1 mouse cellular context compared by ENCODE assay signal in genomic region chrX:107039635-107040034, GRCm38 (mm10).
A peak's percentile ranks its signal among the peaks of the same experiment; 100 is the strongest.
TF ChIP-seq lines count a peak whose summit lies in the region.

No protein-coding gene starts in this region.

TF ChIP-seq in MEL, 35 proteins besides CTCF, POLR2A, EP300 and RAD21 (continued from another document):
- TF ChIP-seq SIN3A (IDR thresholded peaks at IDR 0.05; ENCODE audit: low read length) (no peak), NELFE (IDR thresholded peaks at IDR 0.05; ENCODE audit: low read depth, low read length) (no peak), MYC (IDR thresholded peaks at IDR 0.05; ENCODE audit: low read depth, low read length) (no peak), JUND (IDR thresholded peaks at IDR 0.05; ENCODE audit: low read depth, low read length) (no peak), ZC3H11A (IDR thresholded peaks at IDR 0.05; ENCODE audit: low read depth, low read length) (no peak), MXI1 (IDR thresholded peaks at IDR 0.05; ENCODE audit: low read depth, low read length) (no peak), CHD2 (IDR thresholded peaks at IDR 0.05; ENCODE audit: low read length) (no peak), ETS1 (IDR thresholded peaks at IDR 0.05; ENCODE audit: low read depth, low read length) (peak; percentile 67; the same call in 1 of the 2 replicates), MAZ (IDR thresholded peaks at IDR 0.05; ENCODE audit: low read depth, low read length) (no peak), USF2 (IDR thresholded peaks at IDR 0.05; ENCODE audit: borderline replicate concordance in 1 of 2, insufficient read depth in 1 of 2, low read depth in 1 of 2, low read length in 2 of 2) (no peak), TAL1 (IDR thresholded peaks at IDR 0.05; ENCODE audit: low read length) (peak; percentile 25; the same call in 1 of the 2 replicates), KAT2A (conservative IDR thresholded peaks at IDR 0.05; ENCODE audit: low read depth, low read length) (no peak), MAFK (IDR thresholded peaks at IDR 0.05; ENCODE audit: borderline replicate concordance, low read depth, low read length) (no peak), BHLHE40 (IDR thresholded peaks at IDR 0.05; ENCODE audit: borderline replicate concordance, low read depth, low read length) (no peak), UBTF (IDR thresholded peaks at IDR 0.05; ENCODE audit: borderline replicate concordance, insufficient read depth, low read depth, low read length) (no peak), CHD1 (IDR thresholded peaks at IDR 0.05; ENCODE audit: low read depth, low read length) (no peak), GATA1 (IDR thresholded peaks at IDR 0.05; ENCODE audit: low read depth, low read length) (peak; percentile 82), RCOR1 (IDR thresholded peaks at IDR 0.05; ENCODE audit: low read depth, low read length) (peak; percentile 76), ZMIZ1 (IDR thresholded peaks at IDR 0.05; ENCODE audit: low read depth, low read length) (no peak), POLR2AphosphoS5 (IDR thresholded peaks at IDR 0.05; ENCODE audit: borderline replicate concordance, low read depth, low read length) (no peak), TCF12 (IDR thresholded peaks at IDR 0.05; ENCODE audit: low read depth, low read length) (peak; percentile 85), MEF2A (IDR thresholded peaks at IDR 0.05; ENCODE audit: extremely low read depth, insufficient replicate concordance, low read depth, low read length, poor library complexity, severe bottlenecking) (no peak), ZKSCAN1 (IDR thresholded peaks at IDR 0.05; ENCODE audit: low read depth, low read length) (no peak)
